Mouse (Mus musculus): Measurements from ENCODE around the gene Mpzl1.

The Mpzl1 gene

DNA sequence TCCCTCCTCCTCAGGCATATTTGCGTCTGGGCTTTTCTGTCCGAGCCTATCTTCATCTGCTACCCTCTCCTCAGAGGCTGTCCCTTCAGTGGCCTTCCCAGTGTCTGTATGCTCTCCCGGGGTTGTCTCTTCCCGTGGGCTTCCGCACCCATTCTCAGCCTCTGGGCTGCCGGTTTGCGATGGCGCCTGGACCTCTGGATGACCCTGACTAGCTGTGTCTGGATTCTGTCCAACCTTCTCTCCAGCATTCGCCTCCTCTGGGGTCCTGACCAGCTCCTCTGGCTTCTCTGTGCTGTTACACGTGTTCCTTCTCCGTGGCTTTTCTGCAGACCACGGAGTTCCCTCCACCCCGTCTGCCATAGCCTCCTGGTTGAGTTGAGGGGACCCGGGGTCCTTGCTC, 21.1 kb upstream of the Mpzl1 start:
- no peak for DNase-seq (ENCODE audit: low spot score)

GRCm38 (mm10) chr1:165655022-165655421, 20.7 kb upstream of the Mpzl1 start:
- DNase-seq (ENCODE audit: low spot score) = no peak

GRCm38 (mm10) chr1:165653126-165653885, 19.0 kb upstream of the Mpzl1 start:
- DNase-seq (ENCODE audit: low spot score) = no peak

GRCm38 (mm10) chr1:165652507-165652906, 18.2 kb upstream of the Mpzl1 start:
- DNase-seq (ENCODE audit: low spot score) = no peak

GRCm38 (mm10) chr1:165651158-165651557, 16.8 kb upstream of the Mpzl1 start:
- no peak for DNase-seq (ENCODE audit: low spot score)

- no peak for DNase-seq (ENCODE audit: low spot score)
Measured at GRCm38 (mm10) chr1:165645102-165645501, 10.8 kb upstream of the Mpzl1 start.

DNA sequence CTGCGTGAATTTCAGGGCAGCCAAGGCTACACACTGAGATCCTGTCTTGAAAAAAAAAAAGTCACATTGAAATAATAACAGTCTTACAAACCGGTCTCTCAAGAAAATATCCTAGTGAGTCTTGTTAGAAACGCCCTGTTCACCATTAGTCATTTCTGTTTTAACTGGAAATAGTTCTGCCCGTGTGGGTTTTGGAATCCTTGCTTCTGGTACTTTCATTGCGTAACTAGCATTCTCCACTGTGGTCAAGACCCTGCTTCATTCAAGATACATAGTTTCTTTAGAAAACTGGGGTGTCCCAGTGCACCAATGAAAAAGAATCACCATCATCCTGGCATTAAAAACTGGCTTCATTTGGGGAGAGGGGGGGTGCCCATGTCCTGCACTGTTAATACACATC, 9.4 kb upstream of the Mpzl1 start:
- no peak for DNase-seq (ENCODE audit: low spot score)

DNA sequence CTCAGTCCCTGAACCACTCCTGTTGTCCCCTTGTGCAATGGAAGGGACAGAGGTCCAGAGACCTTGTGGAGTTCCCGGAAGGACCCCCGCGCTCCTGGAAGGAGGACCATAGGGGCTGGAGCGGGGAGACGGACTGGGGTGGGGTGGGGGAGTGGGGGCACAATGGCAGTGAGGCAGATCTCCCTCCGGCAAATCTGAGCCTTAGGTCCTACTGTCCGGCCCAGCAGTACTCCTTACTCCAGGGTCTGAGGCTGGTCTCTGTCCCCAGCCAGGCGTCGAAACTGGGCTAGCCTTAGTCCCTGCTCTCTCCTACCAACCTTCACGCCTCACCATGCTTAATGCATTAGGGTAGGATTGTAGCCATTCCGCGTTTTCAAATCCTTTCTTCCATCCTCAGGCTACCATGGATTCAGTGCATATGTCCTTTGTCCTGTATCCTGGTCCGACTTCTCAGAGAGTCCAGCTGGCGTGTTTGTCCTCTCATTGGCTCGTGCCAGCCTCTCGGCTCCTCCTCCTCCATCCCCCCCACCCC, 8.5 kb upstream of the Mpzl1 start:
- DNase-seq (ENCODE audit: low spot score) = no peak

DNA sequence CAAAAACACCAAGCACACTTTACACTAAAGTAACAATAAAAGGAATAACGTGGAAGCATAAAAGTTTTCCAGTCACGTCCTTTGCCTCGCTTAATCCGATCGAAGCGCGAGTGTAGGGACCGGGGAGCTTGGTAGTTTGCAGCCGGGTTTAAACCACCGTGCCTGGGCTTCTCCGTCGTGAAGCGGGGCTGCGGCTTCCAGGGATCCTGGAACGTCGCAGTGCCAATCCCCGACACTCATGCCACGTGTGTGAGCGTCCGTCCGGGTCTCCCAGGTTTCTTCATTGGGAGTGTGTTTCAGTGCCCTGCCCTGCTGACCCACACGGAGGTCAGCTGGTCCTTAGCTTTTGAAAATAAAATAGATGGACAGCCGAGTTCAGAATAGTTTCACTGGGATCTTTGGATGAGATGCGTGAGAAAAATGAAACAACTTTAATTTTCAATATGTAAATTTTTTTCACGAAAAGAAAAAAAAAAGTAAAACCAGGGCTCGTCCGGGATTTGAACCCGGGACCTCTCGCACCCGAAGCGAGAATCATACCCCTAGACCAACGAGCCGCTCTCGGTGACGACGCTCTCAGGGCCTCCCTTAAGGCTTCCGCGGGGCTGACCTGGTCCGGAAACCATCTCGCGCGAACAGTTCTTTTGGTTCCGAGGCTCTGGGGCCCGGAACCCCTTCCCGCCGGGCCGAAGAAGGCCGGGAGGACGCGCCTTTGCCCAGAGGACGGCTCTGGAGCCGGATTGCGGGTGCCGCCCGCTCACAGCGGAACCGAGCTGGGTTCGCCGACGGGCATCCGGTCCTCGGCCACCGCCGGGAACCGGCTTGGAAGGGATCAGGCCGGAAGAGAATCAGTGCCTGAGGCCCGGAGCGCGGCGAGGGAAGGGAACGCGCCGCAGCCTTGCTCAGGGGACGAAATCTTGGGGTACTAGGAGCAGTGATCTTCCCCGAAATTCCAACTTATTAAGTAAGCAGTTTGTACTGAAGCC, 7.7 kb upstream of the Mpzl1 start:
- DNase-seq (ENCODE audit: low spot score) = peak; percentile 79

GRCm38 (mm10) chr1:165641271-165641771, 7.0 kb upstream of the Mpzl1 start:
- DNase-seq (ENCODE audit: low spot score) = peak; percentile 83

GRCm38 (mm10) chr1:165636289-165636688, 2.0 kb upstream of the Mpzl1 start:
- no peak for DNase-seq (ENCODE audit: low spot score)

- no peak for DNase-seq (ENCODE audit: low spot score)
Measured at GRCm38 (mm10) chr1:165635055-165635897, 938 bp upstream of the Mpzl1 start.

- no peak for DNase-seq (ENCODE audit: low spot score)
Measured at GRCm38 (mm10) chr1:165633345-165633744, 993 bp downstream of the Mpzl1 start.

DNA sequence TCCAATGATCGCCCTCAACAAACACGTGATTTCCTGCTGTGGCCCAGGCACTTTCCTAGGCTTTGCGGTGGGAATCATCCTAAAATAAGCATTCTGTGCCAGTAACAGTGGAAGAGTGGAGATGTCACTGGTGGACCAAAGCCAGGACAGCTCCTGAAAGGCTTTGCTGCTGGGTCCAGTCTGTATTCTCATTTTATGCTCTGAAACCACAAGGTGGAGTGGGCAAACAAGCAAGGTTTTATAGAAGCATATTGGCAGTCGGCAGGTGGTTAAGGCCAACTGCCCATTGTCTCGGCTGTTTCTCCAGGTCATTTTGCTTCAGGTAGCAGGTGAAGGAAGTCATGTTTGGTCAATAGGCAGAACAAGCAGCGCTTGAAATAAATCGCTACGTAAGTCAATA, 3.2 kb downstream of the Mpzl1 start:
- no peak for DNase-seq (ENCODE audit: low spot score)

- DNase-seq (ENCODE audit: low spot score) = no peak
Measured at GRCm38 (mm10) chr1:165629975-165630374, 4.4 kb downstream of the Mpzl1 start.

DNA sequence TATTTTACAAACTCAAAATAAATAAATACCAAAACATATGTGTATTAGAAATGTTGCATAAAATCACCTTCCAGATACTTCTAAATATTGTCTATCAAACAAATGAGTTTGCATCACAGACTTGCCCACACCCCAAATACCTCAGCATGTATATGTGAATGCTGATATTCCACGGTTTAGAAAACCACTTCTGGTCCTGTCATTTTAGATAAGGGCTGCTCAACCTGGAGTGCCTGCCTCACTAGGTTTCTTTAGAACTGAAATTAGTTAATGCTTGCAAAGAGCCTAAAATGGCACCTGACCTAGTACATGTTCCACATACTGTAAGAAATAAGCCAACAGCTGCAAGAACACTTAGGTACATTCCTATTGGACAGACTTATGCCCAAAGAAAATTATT, 5.7 kb downstream of the Mpzl1 start:
- no peak for DNase-seq (ENCODE audit: low spot score)

DNA sequence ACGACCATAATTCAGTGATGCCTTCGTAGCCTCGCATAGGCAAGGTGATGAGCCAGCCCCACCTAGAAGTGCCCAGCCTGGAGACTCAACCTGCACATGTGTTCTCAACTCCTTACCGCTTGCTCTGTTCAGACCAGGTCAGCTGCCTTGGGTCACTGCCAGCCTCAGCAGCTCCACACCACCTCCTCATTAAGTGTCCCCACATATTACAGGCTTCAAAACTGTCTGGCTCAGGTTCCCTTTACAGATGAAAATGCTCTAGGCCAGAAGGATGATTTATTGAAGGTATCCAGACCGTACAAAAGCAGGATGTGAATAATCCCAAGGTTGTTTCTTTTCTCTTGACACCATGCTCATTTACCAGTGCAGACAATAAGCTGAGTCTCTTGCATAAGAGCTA, 8.4 kb downstream of the Mpzl1 start:
- DNase-seq (ENCODE audit: low spot score) = no peak

GRCm38 (mm10) chr1:165625058-165625457, 9.3 kb downstream of the Mpzl1 start:
- DNase-seq (ENCODE audit: low spot score) = no peak

DNA sequence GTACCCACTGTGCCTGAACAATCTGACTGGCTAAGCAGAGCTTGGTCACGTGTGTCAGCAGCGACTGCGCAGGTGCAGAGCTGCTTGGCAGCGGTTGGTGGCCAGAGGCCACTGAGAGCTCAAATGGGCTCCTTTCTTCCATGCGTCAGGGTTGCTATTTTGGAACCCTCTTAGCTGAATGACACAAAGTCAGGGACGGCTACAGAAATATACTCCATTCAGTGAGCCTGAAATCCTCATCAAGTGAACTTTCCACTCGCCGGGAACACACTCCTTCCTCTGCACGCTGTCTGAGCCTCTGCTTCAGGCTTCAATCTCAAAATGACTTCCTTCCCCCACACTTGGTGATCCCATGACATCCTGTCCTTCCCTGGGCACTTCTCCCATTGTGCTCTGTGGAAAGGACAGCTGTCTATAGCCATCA, 16.1 kb downstream of the Mpzl1 start:
- no peak for DNase-seq (ENCODE audit: low spot score)

- no peak for DNase-seq (ENCODE audit: low spot score)
Measured at GRCm38 (mm10) chr1:165617166-165617891, 17.0 kb downstream of the Mpzl1 start.

GRCm38 (mm10) chr1:165616652-165617051, 17.7 kb downstream of the Mpzl1 start:
- DNase-seq (ENCODE audit: low spot score) = no peak
